Mouse (Mus musculus): ENCODE measurements at regions not wholly inside any gene's neighbourhood (a gene's known extent, or its start where the extent isn't known, plus 50 kb on each side); places are given as distances from the start of the nearest gene placed in this dataset.
A peak's percentile ranks its signal among the peaks of the same experiment; 100 is the strongest.

DNA sequence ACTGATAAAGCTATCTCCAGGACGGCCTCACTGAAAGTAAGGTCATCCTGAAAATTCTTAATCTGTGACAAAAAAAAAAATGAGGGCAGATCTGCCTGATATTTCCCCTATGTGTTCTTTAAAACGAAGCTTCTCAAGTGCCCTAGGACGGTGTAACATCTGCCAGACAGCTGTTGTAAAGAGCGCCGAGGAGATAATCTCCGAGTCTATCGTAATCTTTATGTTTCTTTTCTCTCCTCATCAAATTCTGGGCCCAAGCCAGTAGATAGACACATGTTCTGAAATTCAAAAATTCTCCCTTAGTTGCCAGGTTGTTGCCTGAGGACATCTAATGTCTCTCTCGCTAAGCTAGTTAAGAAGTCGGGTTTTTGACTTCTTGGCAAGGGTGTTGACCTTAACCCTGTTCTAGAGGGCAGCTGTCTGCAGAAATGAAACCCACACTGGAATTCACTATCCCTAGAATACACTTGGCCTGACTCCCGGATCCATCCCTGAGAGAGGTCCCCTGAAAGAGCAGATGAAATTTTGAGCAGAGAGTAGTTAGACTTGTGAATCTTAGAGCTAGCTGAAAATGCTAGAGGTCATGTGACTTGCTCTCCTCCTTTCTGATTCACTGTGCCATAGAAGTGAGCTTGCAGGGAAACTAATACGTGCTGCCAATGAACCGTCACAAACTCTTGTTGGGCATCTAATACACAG, 104.1 kb upstream of the Hes1 start:
- peak overlapping the region; percentile 31; the same call in 1 of the 2 replicates for H3K27ac ChIP-seq (replicated peaks; ENCODE audit: low read depth, low read length)
- no peak overlapping the region for H3K9ac ChIP-seq (ENCODE audit: low read depth, low read length)
- DNase-seq (ENCODE audit: low spot score), result peak; percentile 85
- peak; percentile 63; the same call in 1 of the 2 replicates for ATAC-seq (ENCODE audit: low read depth)
- no peaks in the 10 kb centered on the region for H3K27me3 ChIP-seq (replicated peaks; ENCODE audit: control insufficient read depth, insufficient read depth, low read length)
- H3K4me2 ChIP-seq (ENCODE audit: low read depth, low read length), result no peak overlapping the region
- 41% methylated on average over 12 of the region's 12 CpGs for WGBS
- H3K36me3 ChIP-seq (ENCODE audit: control insufficient read depth, insufficient read depth, low read length), result no peaks in the 10 kb centered on the region
- H3K9me3 ChIP-seq (ENCODE audit: control insufficient read depth, low read length), result no peaks in the 10 kb centered on the region
- peaks cover 11% of the 10 kb centered on the region for H3K4me1 ChIP-seq (ENCODE audit: control insufficient read depth, insufficient read depth, low read length)
- no peak overlapping the region for H3K4me3 ChIP-seq (ENCODE audit: low read depth, low read length)

DNA sequence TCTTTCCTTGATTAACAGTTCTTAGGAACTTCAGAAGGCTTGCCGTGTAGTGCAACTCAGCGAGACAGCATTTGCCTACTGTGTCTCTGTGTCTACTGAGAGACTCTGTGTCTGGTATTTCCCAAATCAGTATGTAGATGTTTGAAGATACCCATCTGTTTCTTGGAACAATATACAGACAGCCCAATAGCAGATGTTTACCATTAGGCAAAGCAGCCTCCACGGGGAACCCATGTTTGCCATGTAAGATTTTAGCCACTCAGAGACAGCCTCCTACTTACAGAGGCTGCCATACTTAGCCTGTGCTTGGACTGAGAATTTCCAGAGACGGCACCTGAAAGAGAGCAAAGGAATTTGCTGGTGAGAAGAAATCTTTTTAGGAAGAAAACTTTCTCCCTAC, 100.9 kb upstream of the Hes1 start:
- no peak overlapping the region for H3K9ac ChIP-seq (ENCODE audit: low read depth, low read length)
- no peaks in the 10 kb centered on the region for H3K9me3 ChIP-seq (ENCODE audit: control insufficient read depth, low read length)
- 22% methylated on average over 4 of the region's 4 CpGs for WGBS
- DNase-seq (ENCODE audit: low spot score) (peak; percentile 56), ATAC-seq (ENCODE audit: low read depth) (no peak)
- H3K4me3 ChIP-seq (ENCODE audit: low read depth, low read length), result no peak overlapping the region
- H3K4me1 ChIP-seq (ENCODE audit: control insufficient read depth, insufficient read depth, low read length), result peaks cover 11% of the 10 kb centered on the region
- H3K27ac ChIP-seq (replicated peaks; ENCODE audit: low read depth, low read length), result no peak overlapping the region
- H3K36me3 ChIP-seq (ENCODE audit: control insufficient read depth, insufficient read depth, low read length), result no peaks in the 10 kb centered on the region
- no peak overlapping the region for H3K4me2 ChIP-seq (ENCODE audit: low read depth, low read length)
- H3K27me3 ChIP-seq (replicated peaks; ENCODE audit: control insufficient read depth, insufficient read depth, low read length), result no peaks in the 10 kb centered on the region

- no peak for DNase-seq (ENCODE audit: low spot score)
- Histone ChIP-seq H3K27ac (replicated peaks; ENCODE audit: low read depth, low read length) (no peak overlapping the region), H3K4me1 (ENCODE audit: control insufficient read depth, insufficient read depth, low read length) (peaks cover 11% of the 10 kb centered on the region), H3K4me3 (ENCODE audit: low read depth, low read length) (no peak overlapping the region), H3K9ac (ENCODE audit: low read depth, low read length) (no peak overlapping the region), H3K27me3 (replicated peaks; ENCODE audit: control insufficient read depth, insufficient read depth, low read length) (no peaks in the 10 kb centered on the region), H3K4me2 (ENCODE audit: low read depth, low read length) (no peak overlapping the region), H3K36me3 (ENCODE audit: control insufficient read depth, insufficient read depth, low read length) (no peaks in the 10 kb centered on the region), H3K9me3 (ENCODE audit: control insufficient read depth, low read length) (no peaks in the 10 kb centered on the region)
- ATAC-seq (ENCODE audit: low read depth), result no peak
- WGBS, result 91% methylated on average over 8 of the region's 8 CpGs
Measured at GRCm38 (mm10) chr16:29964563-29964962, 99.6 kb upstream of the Hes1 start.

DNA sequence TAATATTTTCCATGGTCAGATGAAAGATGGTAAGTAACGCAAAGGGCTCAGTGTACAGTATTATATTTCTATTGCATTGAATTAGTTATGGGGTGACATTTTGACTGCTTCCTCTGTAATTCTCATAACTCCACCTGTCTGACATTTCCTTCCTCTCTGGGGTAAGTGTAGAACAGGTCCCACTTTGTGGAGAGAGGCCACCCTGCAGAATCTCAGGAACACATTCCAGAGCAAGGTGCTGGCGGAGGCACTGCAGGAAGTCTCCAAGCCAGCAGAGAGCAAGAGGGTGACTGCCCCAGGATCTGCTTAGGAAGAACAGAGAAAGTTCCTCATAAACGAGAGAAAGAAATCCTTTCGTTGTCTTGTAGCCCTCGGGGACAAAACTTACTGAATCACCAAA, 95.4 kb upstream of the Hes1 start:
- H3K4me1 ChIP-seq (ENCODE audit: control insufficient read depth, insufficient read depth, low read length), result peaks cover under 1% of the 10 kb centered on the region
- no peak for DNase-seq (ENCODE audit: low spot score)
- no peak overlapping the region for H3K9ac ChIP-seq (ENCODE audit: low read depth, low read length)
- no peak overlapping the region for H3K4me2 ChIP-seq (ENCODE audit: low read depth, low read length)
- no peak for ATAC-seq (ENCODE audit: low read depth)
- no peak overlapping the region for H3K4me3 ChIP-seq (ENCODE audit: low read depth, low read length)
- no peak overlapping the region for H3K27ac ChIP-seq (replicated peaks; ENCODE audit: low read depth, low read length)
- 34% methylated on average over 5 of the region's 5 CpGs for WGBS
- H3K36me3 ChIP-seq (ENCODE audit: control insufficient read depth, insufficient read depth, low read length), result no peaks in the 10 kb centered on the region
- no peaks in the 10 kb centered on the region for H3K27me3 ChIP-seq (replicated peaks; ENCODE audit: control insufficient read depth, insufficient read depth, low read length)
- H3K9me3 ChIP-seq (ENCODE audit: control insufficient read depth, low read length), result no peaks in the 10 kb centered on the region

- no peak for ATAC-seq (ENCODE audit: low read depth)
- WGBS, result 50% methylated on average over 1 of the region's 1 CpGs
Measured at GRCm38 (mm10) chr16:29972741-29973141, 91.4 kb upstream of the Hes1 start.

GRCm38 (mm10) chr16:29973250-29973649, 90.9 kb upstream of the Hes1 start:
- Histone ChIP-seq H3K9me3 (ENCODE audit: control insufficient read depth, low read length) (no peaks in the 10 kb centered on the region), H3K4me3 (ENCODE audit: low read depth, low read length) (no peak overlapping the region), H3K4me2 (ENCODE audit: low read depth, low read length) (no peak overlapping the region), H3K27ac (replicated peaks; ENCODE audit: low read depth, low read length) (no peak overlapping the region), H3K27me3 (replicated peaks; ENCODE audit: control insufficient read depth, insufficient read depth, low read length) (no peaks in the 10 kb centered on the region), H3K36me3 (ENCODE audit: control insufficient read depth, insufficient read depth, low read length) (no peaks in the 10 kb centered on the region), H3K4me1 (ENCODE audit: control insufficient read depth, insufficient read depth, low read length) (no peaks in the 10 kb centered on the region; the same call in none of the 2 replicates), H3K9ac (ENCODE audit: low read depth, low read length) (no peak overlapping the region)
- DNase-seq (ENCODE audit: low spot score), result peak; percentile 76
- 47% methylated on average over 7 of the region's 7 CpGs for WGBS
- no peak for ATAC-seq (ENCODE audit: low read depth)

More at GRCm38 (mm10) chr16:29972741-29973141, 91.4 kb upstream of the Hes1 start:
- Histone ChIP-seq H3K4me1 (ENCODE audit: control insufficient read depth, insufficient read depth, low read length) (no peaks in the 10 kb centered on the region; the same call in none of the 2 replicates), H3K27ac (replicated peaks; ENCODE audit: low read depth, low read length) (no peak overlapping the region), H3K9me3 (ENCODE audit: control insufficient read depth, low read length) (no peaks in the 10 kb centered on the region), H3K27me3 (replicated peaks; ENCODE audit: control insufficient read depth, insufficient read depth, low read length) (no peaks in the 10 kb centered on the region), H3K4me2 (ENCODE audit: low read depth, low read length) (no peak overlapping the region), H3K9ac (ENCODE audit: low read depth, low read length) (no peak overlapping the region), H3K4me3 (ENCODE audit: low read depth, low read length) (no peak overlapping the region), H3K36me3 (ENCODE audit: control insufficient read depth, insufficient read depth, low read length) (no peaks in the 10 kb centered on the region)
- peak; percentile 19 for DNase-seq (ENCODE audit: low spot score)

- ATAC-seq (ENCODE audit: low read depth) (no peak), DNase-seq (ENCODE audit: low spot score) (no peak)
- no peak overlapping the region for H3K4me2 ChIP-seq (ENCODE audit: low read depth, low read length)
- peaks cover 6% of the 10 kb centered on the region for H3K4me1 ChIP-seq (ENCODE audit: control insufficient read depth, insufficient read depth, low read length)
- H3K36me3 ChIP-seq (ENCODE audit: control insufficient read depth, insufficient read depth, low read length), result no peaks in the 10 kb centered on the region
- H3K27ac ChIP-seq (replicated peaks; ENCODE audit: low read depth, low read length), result no peak overlapping the region
- H3K9ac ChIP-seq (ENCODE audit: low read depth, low read length), result no peak overlapping the region
- H3K27me3 ChIP-seq (replicated peaks; ENCODE audit: control insufficient read depth, insufficient read depth, low read length), result no peaks in the 10 kb centered on the region
- H3K4me3 ChIP-seq (ENCODE audit: low read depth, low read length), result no peak overlapping the region
- H3K9me3 ChIP-seq (ENCODE audit: control insufficient read depth, low read length), result no peaks in the 10 kb centered on the region
- WGBS, result 83% methylated on average over 3 of the region's 3 CpGs
Measured at GRCm38 (mm10) chr16:29975800-29976199, 88.4 kb upstream of the Hes1 start.

DNA sequence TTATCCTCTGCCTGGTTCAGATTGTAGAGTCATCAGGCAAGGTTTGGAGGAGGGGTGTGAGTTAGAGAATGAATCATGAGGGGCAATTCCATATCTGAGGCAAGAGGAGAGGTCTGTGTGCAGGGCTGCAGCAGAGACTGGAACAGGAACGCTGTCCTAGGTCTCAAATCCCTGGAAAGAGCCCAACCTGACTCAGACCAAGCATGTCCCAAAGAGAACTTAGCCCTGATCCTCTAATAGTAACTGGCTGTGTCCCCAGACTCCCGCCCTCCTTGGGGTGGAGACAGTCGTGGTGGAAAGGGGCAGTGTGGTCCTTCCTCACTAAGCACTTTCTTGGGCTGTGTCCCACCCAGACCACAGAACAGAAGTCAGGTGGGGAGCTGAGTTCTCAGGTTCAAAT, 87.2 kb upstream of the Hes1 start:
- ATAC-seq (ENCODE audit: low read depth), result no peak
- 76% methylated on average over 3 of the region's 3 CpGs for WGBS
- Histone ChIP-seq H3K9me3 (ENCODE audit: control insufficient read depth, low read length) (no peaks in the 10 kb centered on the region), H3K4me2 (ENCODE audit: low read depth, low read length) (no peak overlapping the region), H3K4me1 (ENCODE audit: control insufficient read depth, insufficient read depth, low read length) (peaks cover 6% of the 10 kb centered on the region), H3K27ac (replicated peaks; ENCODE audit: low read depth, low read length) (0 out of 2 replicates have a peak overlapping the region, but pooled peaks have one; percentile 4), H3K27me3 (replicated peaks; ENCODE audit: control insufficient read depth, insufficient read depth, low read length) (no peaks in the 10 kb centered on the region), H3K36me3 (ENCODE audit: control insufficient read depth, insufficient read depth, low read length) (no peaks in the 10 kb centered on the region), H3K4me3 (ENCODE audit: low read depth, low read length) (no peak overlapping the region), H3K9ac (ENCODE audit: low read depth, low read length) (no peak overlapping the region)
- no peak for DNase-seq (ENCODE audit: low spot score)

DNA sequence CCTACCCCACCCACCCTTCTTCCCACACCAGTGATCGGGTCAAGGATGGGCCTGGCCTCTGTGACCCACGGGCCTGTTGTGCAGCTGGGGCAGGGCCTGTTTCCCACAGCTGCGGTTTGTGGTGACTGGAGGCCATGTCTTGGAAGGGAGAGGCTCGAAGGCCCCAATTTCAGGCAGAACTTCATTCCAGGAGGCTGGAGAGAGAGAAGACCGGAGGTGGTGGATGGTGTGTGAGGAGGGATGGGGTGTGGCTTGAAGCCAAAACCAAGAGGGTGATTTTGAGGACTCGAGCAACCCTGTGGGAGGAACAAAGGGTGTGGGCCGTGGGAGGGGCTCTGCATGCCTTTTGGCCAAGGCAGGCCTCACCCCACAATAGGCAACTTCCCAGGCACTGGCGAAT, 86.5 kb upstream of the Hes1 start:
- ATAC-seq (ENCODE audit: low read depth) (peak; percentile 71), DNase-seq (ENCODE audit: low spot score) (peak; percentile 87)
- H3K27ac ChIP-seq (replicated peaks; ENCODE audit: low read depth, low read length), result 0 out of 2 replicates have a peak overlapping the region, but pooled peaks have one; percentile 4
- no peaks in the 10 kb centered on the region for H3K36me3 ChIP-seq (ENCODE audit: control insufficient read depth, insufficient read depth, low read length)
- no peak overlapping the region for H3K4me3 ChIP-seq (ENCODE audit: low read depth, low read length)
- no peak overlapping the region for H3K4me2 ChIP-seq (ENCODE audit: low read depth, low read length)
- no peaks in the 10 kb centered on the region for H3K9me3 ChIP-seq (ENCODE audit: control insufficient read depth, low read length)
- no peak overlapping the region for H3K9ac ChIP-seq (ENCODE audit: low read depth, low read length)
- H3K27me3 ChIP-seq (replicated peaks; ENCODE audit: control insufficient read depth, insufficient read depth, low read length), result no peaks in the 10 kb centered on the region
- 52% methylated on average over 8 of the region's 8 CpGs for WGBS
- peaks cover 6% of the 10 kb centered on the region for H3K4me1 ChIP-seq (ENCODE audit: control insufficient read depth, insufficient read depth, low read length)

All from embryonic facial prominence, embryonic 14.5 days (tissue).